ENCODE assay signal across 8 mouse cellular contexts in the genomic region with DNA sequence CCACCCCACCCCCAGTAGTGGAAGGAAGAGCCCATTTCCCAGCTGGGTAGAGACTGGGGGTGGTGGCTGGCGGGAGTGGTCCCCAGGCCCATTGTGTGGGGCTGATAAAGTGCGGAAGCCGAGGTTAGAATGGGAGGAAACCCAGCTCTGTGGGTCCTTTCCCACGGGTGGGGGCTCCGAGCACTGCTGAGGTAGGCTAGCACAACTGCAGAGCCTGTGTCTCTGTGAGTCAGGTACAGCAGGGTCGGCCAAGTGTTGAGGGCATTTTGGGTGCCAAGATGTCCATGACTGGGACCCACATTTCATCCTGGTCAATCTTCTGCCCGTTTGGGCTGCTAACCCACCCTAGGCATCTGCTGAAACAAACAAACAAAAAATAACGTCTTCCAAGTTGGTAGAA.
DNase-seq lines count a peak whose midpoint lies in the region; ATAC-seq and TF ChIP-seq lines count a peak whose summit lies in the region.

No protein-coding gene starts in this region.

- no peak for TF ChIP-seq CTCF in kidney, postnatal 0 days (IDR thresholded peaks at IDR 0.05; ENCODE audit: low read depth)

- H3K4me2 ChIP-seq in forebrain, embryonic 13.5 days, result no peak overlapping the region
- no peak overlapping the region for H3K4me2 ChIP-seq in kidney, postnatal 0 days (ENCODE audit: low read length)

- no peaks in the 10 kb centered on the region for H3K9me3 ChIP-seq in forebrain, embryonic 13.5 days (replicated peaks)
- H3K9me3 ChIP-seq in forebrain, embryonic 10.5 days, result no peaks in the 10 kb centered on the region
- no peaks in the 10 kb centered on the region for H3K9me3 ChIP-seq in kidney, postnatal 0 days (replicated peaks; ENCODE audit: low read length)

- H3K27me3 ChIP-seq in forebrain, embryonic 13.5 days, result no peaks in the 10 kb centered on the region
- no peaks in the 10 kb centered on the region for H3K27me3 ChIP-seq in forebrain, embryonic 10.5 days (ENCODE audit: poor library complexity, severe bottlenecking)
- H3K27me3 ChIP-seq in kidney, postnatal 0 days (ENCODE audit: insufficient read depth, low read length), result no peaks in the 10 kb centered on the region

- WGBS in forebrain, embryonic 13.5 days, result 72% methylated on average over 8 of the region's 8 CpGs
- WGBS in forebrain, embryonic 10.5 days, result 76% methylated on average over 8 of the region's 8 CpGs
- 55% methylated on average over 8 of the region's 8 CpGs for WGBS in kidney, postnatal 0 days

- no peak overlapping the region for H3K9ac ChIP-seq in forebrain, embryonic 13.5 days
- no peak overlapping the region for H3K9ac ChIP-seq in kidney, postnatal 0 days (ENCODE audit: low read depth, low read length)

- DNase-seq in forebrain, embryonic 10.5 days (ENCODE audit: extremely low spot score, low spot score), result no peak
- DNase-seq in thymus, postnatal 4 days, result peak; percentile 44
- DNase-seq in thymus, postnatal 0 days (ENCODE audit: low spot score), result no peak
- no peak for DNase-seq in kidney, postnatal 0 days (ENCODE audit: low spot score)
- DNase-seq in spleen, adult 18-20 months, result no peak
- DNase-seq in adipocyte (ENCODE audit: low spot score), result no peak
- DNase-seq in cerebellum, postnatal 25 days, result no peak

- H3K27ac ChIP-seq in forebrain, embryonic 13.5 days, result no peak overlapping the region
- H3K27ac ChIP-seq in forebrain, embryonic 10.5 days, result no peak overlapping the region
- peak overlapping the region; percentile 37; the same call in 1 of the 2 replicates for H3K27ac ChIP-seq in kidney, postnatal 0 days

- peak; percentile 22; the same call in 1 of the 2 replicates for ATAC-seq in forebrain, embryonic 13.5 days
- ATAC-seq in kidney, postnatal 0 days (replicated peaks; ENCODE audit: low FRiP score, low read depth), result no peak

- H3K4me1 ChIP-seq in forebrain, embryonic 13.5 days, result peaks cover 62% of the 10 kb centered on the region
- H3K4me1 ChIP-seq in forebrain, embryonic 10.5 days, result peaks cover 46% of the 10 kb centered on the region
- H3K4me1 ChIP-seq in kidney, postnatal 0 days (replicated peaks; ENCODE audit: insufficient read depth, low read length), result peaks cover 13% of the 10 kb centered on the region

- no peak overlapping the region for H3K4me3 ChIP-seq in forebrain, embryonic 13.5 days
- no peak overlapping the region for H3K4me3 ChIP-seq in forebrain, embryonic 10.5 days
- H3K4me3 ChIP-seq in kidney, postnatal 0 days (replicated peaks; ENCODE audit: low read depth, low read length), result no peak overlapping the region

- peaks cover 58% of the 10 kb centered on the region for H3K36me3 ChIP-seq in forebrain, embryonic 13.5 days (ENCODE audit: poor library complexity, severe bottlenecking)
- H3K36me3 ChIP-seq in forebrain, embryonic 10.5 days (replicated peaks), result peaks cover 59% of the 10 kb centered on the region
- H3K36me3 ChIP-seq in kidney, postnatal 0 days (ENCODE audit: insufficient read depth, low read length), result 0 out of 2 replicates have a peak, but pooled peaks cover 4% of the 10 kb centered on the region
